Mouse (Mus musculus) gastrocnemius, adult 2 months (tissue): ENCODE results near the gene Gm765. TPM values are rescaled to one million over a fixed set of nuclear protein-coding genes. Genes with fewer than 3 reads are reported as not detected.
A peak's percentile ranks its signal among the peaks of the same experiment; 100 is the strongest.

ENCODE experiments used
- DNase-seq: peaks from one replicate; pipeline ENCODE4 v3.0.0; 2022
- H3K27ac ChIP-seq: fragments of 200-600 bp; 2 replicates; pipeline ENCODE4 v1.8.1; 2022; ENCODE audit warnings: mild to moderate bottlenecking
- H3K4me3 ChIP-seq: fragments of 200-600 bp; 2 replicates; pipeline ENCODE4 v1.8.1; 2022; ENCODE audit warnings: mild to moderate bottlenecking, moderate library complexity
- CTCF ChIP-seq: fragments of 200-600 bp; IDR thresholded peaks from 2 replicates; pipeline ENCODE4 v1.8.1; 2022; ENCODE audit warnings: antibody characterized with exemption, mild to moderate bottlenecking, moderate library complexity
- intact Hi-C: fragments of 180-260 bp; cut with DNase I; formaldehyde crosslinking; loops from one replicate; pipeline ENCODE4 v1.15.1; 2025
- long read RNA-seq, 2 experiments: library from polyadenylated mRNA; stranded (forward); transcript quantifications; one replicate each; pipeline ENCODE4 v2.0.0; 2021
- total RNA-seq, 2 experiments: library from RNA; stranded (reverse); gene quantifications; 2 replicates each; pipeline ENCODE4 v1.2.3; 2021

Gene Gm765
- under 1 TPM; 0.10 to 0.22 TPM for total RNA-seq
- long read RNA-seq, experiment 1, partial matches to known transcripts = 0 of 1 reads
- long read RNA-seq, experiment 1, other reads (novel, unspliced or antisense) = 1 of 1 reads
- long read RNA-seq, experiment 2 = 0 reads

- DNase-seq = no peak
- Histone ChIP-seq H3K4me3 (no peak within 1 kb of the TSS), H3K27ac (no peak within 1 kb of the TSS)
- no peak for TF ChIP-seq CTCF
- intact Hi-C loops = no loop called here
Observed at GRCm38 (mm10) chr6:98342654-98343053, at the start of gene Gm765. TSS of gene Gm765 (minus strand) at chr6:98342754.

GRCm38 (mm10) chr6:98385487-98385886 lies 42.9 kb upstream of the Gm765 start:
- no peak for DNase-seq
- TF ChIP-seq CTCF = no peak
- intact Hi-C loops = no loop called here

GRCm38 (mm10) chr6:98384431-98384830 lies 41.9 kb upstream of the Gm765 start:
- DNase-seq = no peak
- no peak for TF ChIP-seq CTCF
- Histone ChIP-seq H3K27ac (no peak overlapping the region), H3K4me3 (no peak overlapping the region)
- intact Hi-C loops = loop anchor here (5.0 kb wide), 3 partner anchors 112 to 277 kb away; no protein-coding TSS in a partner anchor

More at GRCm38 (mm10) chr6:98385487-98385886, 42.9 kb upstream of the Gm765 start:
- Histone ChIP-seq H3K4me3 (no peak overlapping the region), H3K27ac (no peak overlapping the region)

- DNase-seq = no peak
- Histone ChIP-seq H3K27ac (no peak overlapping the region), H3K4me3 (no peak overlapping the region)
- intact Hi-C loops = loop anchor here (5.0 kb wide), 3 partner anchors 111 to 276 kb away; no protein-coding TSS in a partner anchor
- peak; percentile 58 for TF ChIP-seq CTCF
Observed at GRCm38 (mm10) chr6:98383411-98383810, 40.9 kb upstream of the Gm765 start.

- intact Hi-C loops = no loop called here
- DNase-seq = no peak
- no peak overlapping the region for H3K4me3 ChIP-seq
- H3K27ac ChIP-seq = no peak overlapping the region
- no peak for TF ChIP-seq CTCF
Observed at GRCm38 (mm10) chr6:98366199-98366598, 23.6 kb upstream of the Gm765 start.

GRCm38 (mm10) chr6:98355271-98355670 lies 12.7 kb upstream of the Gm765 start:
- no peak overlapping the region for H3K27ac ChIP-seq
- intact Hi-C loops = no loop called here

GRCm38 (mm10) chr6:98353285-98353684 lies 10.7 kb upstream of the Gm765 start:
- no peak overlapping the region for H3K27ac ChIP-seq
- no peak for DNase-seq
- intact Hi-C loops = no loop called here
- no peak overlapping the region for H3K4me3 ChIP-seq
- no peak for TF ChIP-seq CTCF

More at GRCm38 (mm10) chr6:98355271-98355670, 12.7 kb upstream of the Gm765 start:
- DNase-seq = no peak
- no peak for TF ChIP-seq CTCF
- H3K4me3 ChIP-seq = no peak overlapping the region

- no peak for TF ChIP-seq CTCF
- no peak for DNase-seq
- Histone ChIP-seq H3K27ac (no peak overlapping the region), H3K4me3 (no peak overlapping the region)
- intact Hi-C loops = no loop called here
Observed at GRCm38 (mm10) chr6:98332714-98333113, 9.8 kb downstream of the Gm765 start.

- no peak for TF ChIP-seq CTCF
- H3K27ac ChIP-seq = peak overlapping the region; percentile 72
- H3K4me3 ChIP-seq = no peak overlapping the region
- intact Hi-C loops = no loop called here
- no peak for DNase-seq
Observed at GRCm38 (mm10) chr6:98311659-98312058, 30.9 kb downstream of the Gm765 start.

GRCm38 (mm10) chr6:98307647-98308046 lies 34.9 kb downstream of the Gm765 start:
- Histone ChIP-seq H3K27ac (peak overlapping the region; percentile 79), H3K4me3 (no peak overlapping the region)
- intact Hi-C loops = no loop called here
- no peak for TF ChIP-seq CTCF
- peak; percentile 79 for DNase-seq

GRCm38 (mm10) chr6:98307159-98307558 lies 35.4 kb downstream of the Gm765 start:
- DNase-seq = peak; percentile 47
- TF ChIP-seq CTCF = no peak
- H3K4me3 ChIP-seq = no peak overlapping the region
- intact Hi-C loops = no loop called here
- H3K27ac ChIP-seq = peak overlapping the region; percentile 79

GRCm38 (mm10) chr6:98292064-98292463 lies 50.5 kb downstream of the Gm765 start:
- DNase-seq = no peak
- H3K4me3 ChIP-seq = no peak overlapping the region
- intact Hi-C loops = no loop called here
- peak overlapping the region; percentile 44 for H3K27ac ChIP-seq
- no peak for TF ChIP-seq CTCF

GRCm38 (mm10) chr6:98288316-98288715 lies 54.2 kb downstream of the Gm765 start:
- TF ChIP-seq CTCF = no peak
- intact Hi-C loops = no loop called here
- H3K27ac ChIP-seq = no peak overlapping the region
- no peak overlapping the region for H3K4me3 ChIP-seq
- DNase-seq = no peak

GRCm38 (mm10) chr6:98287521-98287920 lies 55.0 kb downstream of the Gm765 start:
- TF ChIP-seq CTCF = no peak
- intact Hi-C loops = no loop called here
- no peak for DNase-seq
- Histone ChIP-seq H3K4me3 (no peak overlapping the region), H3K27ac (no peak overlapping the region)
